Mouse (Mus musculus) yolk sac, embryonic 10.5 days (tissue): Measurements from ENCODE around the gene Fam189a1.

Experiments used
- DNase-seq: peaks from one replicate; pipeline ENCODE4 v3.0.0-alpha.2; 2017; ENCODE audit warnings: low spot score

The Fam189a1 gene

DNA sequence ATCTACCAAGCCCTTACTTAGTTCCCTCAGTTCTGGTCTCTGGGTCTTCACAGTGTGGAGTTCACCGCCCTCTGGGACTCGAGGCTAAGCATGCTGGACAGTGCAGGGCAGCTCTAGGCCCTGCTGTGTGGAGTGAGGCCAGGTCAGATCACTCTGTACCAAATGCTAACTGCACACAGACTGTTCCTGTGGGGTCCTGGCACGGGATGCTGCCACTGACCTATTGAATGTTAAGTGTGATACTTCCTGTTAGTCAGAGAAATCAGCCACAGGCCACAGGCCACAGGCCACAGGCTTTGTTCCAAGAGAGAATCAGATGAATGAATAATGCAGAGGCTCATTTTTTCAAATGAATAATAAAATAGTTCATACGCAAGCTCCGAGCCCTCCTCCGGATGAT, 112.1 kb downstream of the Fam189a1 start:
- no peak for DNase-seq

DNA sequence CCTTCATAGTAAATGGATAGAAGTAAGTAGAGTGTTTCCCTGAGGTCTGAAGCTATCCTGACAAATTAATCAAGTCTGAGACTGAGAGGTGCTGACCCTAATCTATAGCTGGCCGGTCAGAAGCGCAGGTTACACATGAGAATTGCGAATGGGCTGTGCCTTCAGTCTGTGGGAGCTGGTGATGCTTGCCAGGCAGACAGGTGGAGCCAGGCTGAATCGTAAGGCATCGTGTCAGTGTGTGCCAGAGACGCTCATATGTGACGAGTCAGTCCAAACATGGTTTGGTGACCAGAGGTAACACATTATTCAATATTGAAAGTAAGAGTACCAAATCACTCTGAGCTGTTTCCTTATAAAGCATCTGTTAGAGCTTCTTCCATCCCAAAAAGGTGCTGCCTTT, 115.3 kb downstream of the Fam189a1 start:
- DNase-seq = no peak

DNA sequence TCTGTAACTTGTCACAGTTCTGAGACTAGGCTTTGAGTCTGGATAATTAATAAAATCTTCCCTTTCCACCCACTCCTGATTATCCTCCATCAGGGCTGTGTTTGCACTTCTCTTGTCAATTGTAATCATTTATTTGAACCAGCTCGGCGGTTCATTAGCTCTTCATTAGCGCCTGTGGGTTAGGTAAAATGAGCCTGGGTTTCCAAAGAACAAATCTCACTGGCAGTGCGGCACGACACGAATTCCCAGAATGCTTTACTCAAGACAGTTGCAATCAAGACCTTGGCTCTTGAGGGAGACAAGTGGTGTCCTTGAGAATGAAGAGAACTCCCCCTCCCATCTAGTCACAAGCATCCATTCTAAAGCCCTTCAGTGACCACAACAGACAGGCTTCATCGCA, 124.6 kb downstream of the Fam189a1 start:
- no peak for DNase-seq

DNA sequence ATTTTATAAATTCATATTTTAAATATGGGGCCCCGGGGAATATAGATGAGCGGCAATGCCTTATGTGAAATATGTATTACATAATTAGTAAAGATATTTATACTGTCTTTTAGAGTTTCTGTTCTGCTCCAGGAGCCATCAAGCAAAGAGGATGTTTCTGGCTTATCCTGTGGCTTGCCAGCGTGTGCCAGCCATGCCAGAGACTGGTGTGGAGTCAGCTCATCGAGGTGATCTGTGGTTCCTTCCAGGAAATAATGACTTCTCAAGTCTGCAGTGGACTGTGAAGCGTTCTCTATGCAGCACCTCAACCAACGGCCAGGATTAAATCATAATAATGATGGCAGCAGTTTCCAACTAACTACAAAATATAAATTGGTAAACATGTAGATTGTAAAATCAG, 125.2 kb downstream of the Fam189a1 start:
- no peak for DNase-seq

DNA sequence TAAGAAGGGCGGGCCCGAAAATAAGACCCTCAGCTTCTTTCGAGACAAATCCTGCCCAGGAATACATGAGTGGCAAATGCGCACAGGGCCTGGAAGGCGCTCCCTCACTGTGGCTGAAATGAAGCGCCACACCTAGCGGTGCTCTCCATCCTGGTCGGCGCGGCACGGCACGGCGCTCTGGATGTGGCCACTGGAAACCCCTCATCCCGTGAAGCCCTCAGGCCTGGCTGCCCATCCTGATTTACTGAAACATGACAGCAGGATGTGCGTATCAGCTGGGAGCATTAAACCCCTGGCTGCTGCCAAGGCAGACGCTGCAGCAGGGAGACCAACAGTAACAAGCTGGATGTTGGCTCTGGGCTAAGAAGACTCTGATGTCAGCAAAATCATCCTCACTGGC, 126.4 kb downstream of the Fam189a1 start:
- no peak for DNase-seq

GRCm38 (mm10) chr7:65021298-65021697, 135.1 kb downstream of the Fam189a1 start:
- DNase-seq = no peak

DNA sequence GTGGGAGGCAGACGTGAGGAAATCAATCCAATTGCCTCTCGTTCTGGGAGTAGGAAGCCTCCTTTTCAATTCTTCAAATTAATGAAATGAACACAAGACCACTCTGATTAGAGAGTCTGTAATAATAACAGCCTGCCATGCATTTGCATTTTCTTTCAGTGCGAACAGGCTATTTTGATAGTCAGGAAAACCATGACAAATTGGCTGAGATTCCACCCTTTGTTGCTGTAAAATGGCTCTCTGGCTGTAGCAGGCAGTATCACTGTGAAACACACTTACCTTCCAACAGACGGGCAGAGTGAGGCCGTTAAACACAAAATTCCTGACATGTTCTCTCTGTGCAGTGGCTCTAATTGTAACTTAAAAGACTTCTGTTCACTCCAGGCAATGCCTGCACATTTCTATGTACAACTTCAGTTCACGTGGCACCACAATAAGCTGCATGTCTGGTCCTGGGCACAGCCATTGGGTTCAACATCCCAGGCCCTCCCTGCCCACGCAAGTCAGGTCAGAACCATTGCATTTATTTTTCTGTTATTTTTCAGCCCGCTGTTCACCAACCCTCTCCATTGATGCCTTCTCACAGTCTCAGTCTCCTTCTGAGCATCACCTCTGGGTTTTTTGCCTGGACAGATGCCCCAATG, 138.2 kb downstream of the Fam189a1 start:
- no peak for DNase-seq

GRCm38 (mm10) chr7:65017348-65017747, 139.0 kb downstream of the Fam189a1 start:
- no peak for DNase-seq

GRCm38 (mm10) chr7:65011133-65011532, 145.2 kb downstream of the Fam189a1 start:
- peak; percentile 34 for DNase-seq

GRCm38 (mm10) chr7:65010275-65010674, 146.1 kb downstream of the Fam189a1 start:
- DNase-seq = no peak

DNA sequence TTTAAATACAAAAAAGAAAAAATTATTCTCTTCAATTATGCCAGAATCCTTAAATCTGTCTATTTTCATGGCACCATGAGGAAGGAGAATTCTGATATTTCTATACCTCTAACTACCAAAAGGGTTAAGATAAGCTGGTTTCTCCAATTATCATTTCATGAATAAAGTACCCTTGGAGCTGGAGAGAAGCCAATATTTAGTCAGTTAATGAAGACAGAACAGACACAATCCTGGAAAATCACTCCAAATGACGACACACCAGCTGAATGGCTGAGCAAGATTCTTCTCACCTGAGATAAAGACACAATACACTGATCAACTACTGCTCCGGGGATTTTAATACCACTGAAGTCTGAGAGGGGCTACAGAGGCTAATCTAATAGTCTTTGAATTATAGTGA, 150.6 kb downstream of the Fam189a1 start:
- no peak for DNase-seq

DNA sequence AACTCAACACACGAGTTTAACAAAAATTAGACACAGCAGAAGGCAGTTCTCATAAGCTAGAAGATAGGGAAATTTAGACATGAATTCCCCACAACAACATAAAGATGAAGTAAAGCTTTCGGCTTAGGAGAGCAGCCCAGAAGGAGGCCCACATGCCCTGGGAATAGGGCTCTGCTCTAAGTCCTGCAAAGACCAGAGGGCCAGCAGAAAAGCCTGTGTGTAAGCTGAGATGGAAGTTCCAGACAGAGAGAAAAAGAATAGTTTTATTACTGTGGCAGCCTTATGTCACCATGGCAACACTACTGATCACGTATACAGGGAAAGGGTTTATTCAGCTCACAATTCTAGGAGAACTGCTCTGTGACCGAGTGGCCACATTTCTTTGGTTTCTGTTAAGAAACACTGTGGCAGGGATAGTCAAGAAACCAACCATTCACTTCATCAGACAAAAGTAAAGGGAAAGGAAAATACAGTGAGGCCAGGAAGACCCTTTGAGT, 156.6 kb downstream of the Fam189a1 start:
- DNase-seq = no peak

DNA sequence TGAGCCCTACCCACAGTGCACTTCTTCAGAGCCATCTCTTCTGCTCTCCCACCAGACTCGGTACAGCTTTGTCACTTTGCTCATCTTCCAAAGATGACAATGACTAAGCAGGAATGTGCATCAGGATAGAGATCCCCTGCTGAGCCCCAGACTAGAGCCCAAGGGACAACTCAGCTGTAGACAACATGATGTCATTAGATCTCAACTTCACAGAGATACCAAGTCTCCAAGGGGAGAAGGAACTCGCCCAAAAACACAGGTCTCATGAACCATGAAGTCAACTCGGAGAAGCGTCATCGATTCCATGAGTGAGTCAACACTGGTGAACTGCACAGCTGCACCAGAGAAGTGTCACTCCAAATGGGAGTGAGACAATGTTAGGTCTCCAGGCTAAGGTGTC, 158.6 kb downstream of the Fam189a1 start:
- no peak for DNase-seq

- no peak for DNase-seq
These were observed 160.4 kb downstream of the Fam189a1 start for GRCm38 (mm10) chr7:64995946-64996444.

GRCm38 (mm10) chr7:64989406-64989805, 167.0 kb downstream of the Fam189a1 start:
- DNase-seq = no peak

DNA sequence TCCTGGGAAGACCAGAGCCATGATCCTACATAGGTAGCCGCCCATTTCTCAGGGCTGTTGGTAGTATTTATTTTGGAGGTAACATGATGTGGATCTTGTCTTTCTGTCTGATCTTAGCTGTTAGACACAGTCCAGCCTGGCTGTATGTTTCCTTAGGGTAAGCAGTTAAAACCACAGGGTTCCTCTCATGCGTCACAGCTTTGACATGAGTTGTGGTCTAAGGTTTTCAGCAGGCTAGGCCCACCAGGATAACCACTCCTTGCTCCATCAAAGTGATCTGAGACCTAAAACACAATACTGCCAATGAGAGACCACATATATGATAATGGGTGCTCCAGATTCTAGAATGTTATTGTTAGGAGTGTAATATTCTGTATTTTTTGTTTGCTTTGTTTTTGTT, 168.4 kb downstream of the Fam189a1 start:
- DNase-seq = no peak

DNA sequence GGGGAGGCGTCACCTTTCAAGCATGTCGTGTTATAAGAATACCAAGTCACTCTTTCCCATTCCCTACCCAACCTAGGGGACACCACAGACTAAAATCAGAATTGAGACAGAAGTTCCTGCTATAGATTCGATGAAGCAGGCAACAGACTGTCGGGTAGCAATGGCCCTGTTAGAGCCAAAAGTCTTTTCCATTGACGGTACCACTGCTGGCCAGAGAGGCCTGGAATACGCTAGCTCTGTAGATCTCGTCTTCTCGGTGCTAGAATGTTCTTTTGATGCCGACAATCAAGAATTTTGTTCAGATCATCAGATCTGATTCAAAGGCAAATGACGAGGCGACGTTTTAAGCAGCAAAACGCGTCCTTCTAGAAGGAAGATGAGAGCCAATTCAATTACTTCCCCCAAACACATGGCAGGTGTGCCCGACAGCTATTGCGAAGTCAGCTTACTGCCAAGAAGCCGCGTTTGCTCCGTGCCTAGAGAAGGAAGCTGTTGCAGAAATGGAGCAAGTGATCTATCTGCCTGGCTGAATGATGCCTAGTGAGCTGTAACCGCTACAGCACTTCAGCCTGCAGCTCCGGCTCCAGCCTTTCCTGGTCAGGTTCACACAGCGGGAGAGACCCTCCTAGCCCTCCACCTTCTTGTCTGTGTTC, 171.8 kb downstream of the Fam189a1 start:
- no peak for DNase-seq

GRCm38 (mm10) chr7:64981511-64982235, 174.7 kb downstream of the Fam189a1 start:
- DNase-seq = no peak

DNA sequence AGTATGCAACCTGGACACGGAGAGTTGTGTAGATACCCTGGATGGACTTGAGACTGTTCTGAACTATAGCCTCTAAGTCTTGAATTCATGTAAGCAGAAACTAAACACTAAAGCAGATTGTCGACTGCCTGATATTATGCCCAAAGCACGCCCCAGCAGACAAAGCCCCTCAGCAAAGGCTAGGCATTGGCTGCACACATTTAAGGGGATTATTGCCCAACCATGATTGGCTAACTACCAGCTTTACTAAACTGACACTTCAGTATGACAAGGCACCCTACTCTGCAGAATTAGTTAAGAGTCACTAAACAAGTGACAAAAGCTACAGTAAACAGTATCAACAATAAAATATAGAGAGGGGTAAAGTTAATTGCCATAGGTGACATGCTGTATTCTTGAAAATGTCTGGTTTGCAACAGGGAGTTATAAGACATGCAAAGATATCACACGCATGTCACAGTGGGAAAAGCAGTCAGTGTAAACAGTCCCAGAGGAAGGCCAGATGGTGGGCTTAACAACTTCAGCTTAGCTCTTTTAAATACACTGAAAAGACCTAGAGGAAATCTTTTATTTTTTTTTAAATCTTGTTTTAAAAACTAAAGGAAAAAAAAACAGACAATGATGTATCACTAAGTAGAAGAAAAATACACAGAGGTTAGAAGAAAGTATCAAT, 182.6 kb downstream of the Fam189a1 start:
- no peak for DNase-seq

DNA sequence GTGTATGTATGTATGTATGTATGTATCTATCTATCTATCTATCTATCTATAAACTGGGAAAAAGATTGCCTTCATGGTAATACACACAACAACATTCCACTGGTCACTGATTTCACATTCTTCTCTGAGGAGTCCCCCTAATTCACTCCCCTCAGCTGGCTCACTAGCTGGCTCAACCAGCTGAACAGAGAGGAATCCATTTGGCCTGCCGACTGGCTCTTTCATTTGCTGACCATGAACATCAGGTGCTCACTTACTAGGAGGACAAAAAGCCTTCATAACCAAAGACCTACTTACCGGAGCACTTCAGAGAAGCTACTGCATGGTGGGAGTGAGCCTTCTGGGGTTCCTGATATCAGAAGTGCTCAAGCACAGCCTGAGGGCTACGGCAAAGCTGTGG, 194.2 kb downstream of the Fam189a1 start:
- DNase-seq = no peak

DNA sequence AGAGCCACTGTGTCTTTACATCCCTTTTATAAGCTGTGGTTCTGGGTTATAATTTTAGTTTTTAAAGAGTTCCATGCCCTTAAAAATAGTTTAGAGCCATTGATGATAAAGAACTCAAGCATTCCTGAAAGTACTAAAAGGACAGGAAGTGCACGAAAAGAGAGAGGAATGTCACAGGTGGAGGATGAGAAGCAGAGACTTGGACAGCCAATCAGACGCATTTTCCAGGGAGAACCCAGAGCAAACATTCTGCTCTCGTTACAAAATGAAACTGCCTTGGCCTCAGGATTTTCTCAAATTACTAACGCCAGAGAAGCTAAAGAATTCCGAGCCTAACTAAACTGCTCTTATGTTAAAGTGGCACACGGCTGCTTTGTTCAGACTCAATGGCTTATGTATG, 197.3 kb downstream of the Fam189a1 start:
- DNase-seq = peak; percentile 1

DNA sequence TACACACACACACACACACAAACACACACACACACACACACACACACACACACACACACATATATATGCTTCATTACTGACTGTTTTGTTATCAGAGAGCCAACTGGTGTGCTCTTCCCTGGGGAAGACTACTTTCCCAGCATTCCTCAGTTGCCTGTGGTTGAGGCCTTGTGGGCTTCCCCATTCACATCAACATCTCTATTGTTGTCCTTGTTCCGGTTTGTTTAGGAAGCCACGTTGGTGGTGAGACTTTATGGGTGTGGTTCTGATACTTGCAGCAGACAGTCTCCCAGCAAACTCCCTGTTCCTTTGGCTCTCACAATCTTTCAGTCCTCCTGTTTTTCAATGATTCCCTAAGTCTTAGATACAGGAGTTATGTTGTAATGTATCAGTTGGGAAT, 204.2 kb downstream of the Fam189a1 start:
- DNase-seq = no peak

- DNase-seq = no peak
These were observed 205.6 kb downstream of the Fam189a1 start for GRCm38 (mm10) chr7:64950771-64951099.
